Mouse (Mus musculus) activated CD4-positive, CD25-positive, alpha-beta regulatory T cell, adult 4 months (primary cell): ENCODE measurements around the gene Foxs1. TPM values are rescaled to one million over a fixed set of nuclear protein-coding genes. Genes with fewer than 3 reads are reported as not detected.

Experiments used
- ATAC-seq: one replicate; pipeline ENCODE4 v1.8.0; 2017
- polyA plus RNA-seq, 2 experiments: library from polyadenylated mRNA; unstranded; fragments of 100-300 nt; shearing (Covaris generic); gene quantifications; one replicate each; pipeline ENCODE4 v1.2.1; 2017

Foxs1 gene
- polyA plus RNA-seq, 2 experiments from 2014 or later, result not detected

DNA sequence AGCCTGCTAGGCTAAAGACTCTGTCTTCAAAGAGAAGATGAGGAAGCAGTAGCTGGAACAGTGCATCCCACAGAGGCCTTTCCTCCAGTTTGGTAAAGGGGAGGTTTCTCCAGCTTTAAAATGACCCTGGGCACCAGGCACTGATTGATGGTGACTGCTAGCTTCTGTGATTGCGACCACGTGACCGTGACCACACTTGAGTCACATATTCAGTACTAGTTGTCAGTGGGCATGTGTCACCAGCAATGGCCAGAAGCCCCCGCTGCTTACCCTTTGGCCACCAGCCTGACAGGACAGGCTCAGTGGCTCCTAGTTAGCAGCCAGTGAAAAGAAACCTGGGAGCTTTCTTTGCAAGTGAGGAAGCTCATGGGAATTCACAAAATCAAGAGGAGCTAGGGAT lies 29.4 kb downstream of the Foxs1 start:
- no peak for ATAC-seq

DNA sequence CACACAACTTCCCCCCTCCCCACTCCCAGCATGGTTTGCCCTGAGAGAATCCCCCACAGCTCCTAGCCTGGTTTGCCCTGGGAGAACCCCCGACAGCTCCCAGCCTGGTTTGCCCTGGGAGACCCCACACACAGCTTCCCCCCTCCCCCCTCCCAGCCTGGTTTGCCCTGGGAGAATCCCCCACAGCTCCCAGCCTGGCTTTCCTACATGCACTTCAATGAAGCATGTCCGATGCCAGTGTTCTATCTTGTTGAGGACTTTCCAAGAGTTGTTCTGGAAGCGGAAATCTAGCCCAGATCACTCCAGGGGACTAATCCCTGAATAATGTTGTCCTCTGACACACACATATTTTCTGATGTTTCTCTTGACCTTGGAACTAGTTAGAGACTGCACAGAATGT lies 30.4 kb downstream of the Foxs1 start:
- no peak for ATAC-seq

DNA sequence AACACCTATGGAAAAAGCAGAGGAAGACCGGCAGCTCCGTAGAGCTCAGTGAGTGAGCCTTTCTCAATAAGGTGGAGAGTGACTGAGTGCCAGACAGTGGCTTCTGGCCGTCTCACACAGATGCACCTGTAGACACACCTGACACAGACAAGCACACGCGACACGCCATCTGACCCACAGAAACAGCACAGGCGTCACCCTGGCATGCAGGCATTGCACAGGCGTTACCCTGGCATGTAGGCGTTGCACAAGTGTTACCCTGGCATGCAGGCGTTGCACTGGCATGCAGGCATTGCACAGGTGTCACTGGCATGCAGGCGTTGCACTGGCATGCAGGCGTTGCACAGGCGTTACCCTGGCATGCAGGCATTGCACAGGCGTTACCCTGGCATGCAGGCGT lies 31.7 kb downstream of the Foxs1 start:
- no peak for ATAC-seq

DNA sequence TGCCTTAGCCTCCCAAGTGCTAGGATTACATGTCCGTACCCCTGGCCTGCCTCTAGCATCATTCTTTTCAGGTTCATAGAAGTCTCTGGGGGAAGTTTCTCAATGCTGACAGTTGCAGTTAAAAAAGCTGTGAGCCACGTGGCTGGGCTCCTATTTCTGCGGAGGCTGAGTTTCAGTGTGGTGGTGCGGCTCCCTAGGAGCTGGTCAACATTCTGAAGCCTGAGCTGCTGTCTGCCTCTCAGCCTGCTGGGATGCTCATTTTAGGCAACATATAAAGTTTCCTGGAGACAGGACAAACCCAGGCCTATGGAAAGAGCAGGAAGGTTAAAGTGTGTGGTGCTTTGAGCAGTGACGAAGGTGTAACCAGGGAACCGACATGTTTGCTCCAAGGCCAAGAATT lies 34.0 kb downstream of the Foxs1 start:
- no peak for ATAC-seq

DNA sequence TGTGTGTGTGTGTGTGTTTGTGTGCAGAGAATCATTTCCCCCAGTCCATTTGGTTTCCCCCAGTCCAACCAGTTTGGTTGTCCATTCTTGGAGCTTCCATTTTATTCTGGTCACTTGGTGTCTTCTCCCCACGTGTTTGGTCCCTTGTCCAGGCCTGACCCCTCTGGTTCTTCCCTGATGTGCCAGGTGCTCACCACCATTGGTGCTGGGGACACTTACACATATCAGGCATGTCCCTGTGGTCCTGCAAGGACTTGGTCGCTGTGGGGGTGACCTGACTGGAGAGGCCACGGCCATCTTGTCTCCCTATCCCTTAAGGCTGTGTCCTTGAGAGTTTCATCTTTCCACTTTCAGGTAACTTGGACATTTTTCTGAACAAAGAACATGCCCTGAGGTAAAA lies 36.1 kb downstream of the Foxs1 start:
- ATAC-seq, result no peak

DNA sequence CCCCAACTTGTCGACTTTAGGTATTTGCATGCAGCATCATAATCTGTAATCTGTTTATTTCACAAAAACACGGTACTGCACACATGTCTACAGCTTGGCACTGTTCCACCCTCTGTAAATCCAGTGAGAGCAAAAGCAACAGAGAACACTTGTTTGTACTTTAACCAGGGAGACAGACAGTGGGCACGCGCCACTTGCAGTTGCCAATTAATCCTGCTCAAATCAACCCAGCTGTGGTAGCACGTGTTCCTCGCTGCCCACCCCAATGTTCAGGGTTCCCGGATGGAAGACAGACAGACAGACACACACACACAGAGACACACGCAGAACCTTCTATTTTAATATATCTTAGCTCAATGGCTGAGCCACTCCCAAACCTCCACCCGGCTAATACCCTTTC lies 37.2 kb downstream of the Foxs1 start:
- no peak for ATAC-seq

DNA sequence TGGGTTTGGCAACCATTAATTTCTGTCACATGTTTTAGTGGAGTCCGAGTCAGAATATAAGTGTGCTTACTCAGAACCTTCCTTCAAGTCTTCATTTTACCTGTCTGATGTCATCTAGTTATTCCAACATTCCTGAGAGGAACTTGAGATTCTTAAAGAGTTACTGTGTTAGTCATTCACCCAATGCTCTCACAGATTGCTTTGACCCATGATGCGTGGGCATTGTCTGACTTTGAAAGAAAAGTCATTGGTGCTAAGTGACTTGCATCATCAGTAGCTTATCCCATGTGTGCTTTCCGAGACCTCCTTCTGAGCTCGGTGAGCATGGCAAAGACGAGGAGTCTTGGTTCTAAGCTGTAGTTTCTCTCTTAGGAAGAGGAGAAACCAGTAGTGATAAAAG lies 44.2 kb downstream of the Foxs1 start:
- ATAC-seq, result no peak

DNA sequence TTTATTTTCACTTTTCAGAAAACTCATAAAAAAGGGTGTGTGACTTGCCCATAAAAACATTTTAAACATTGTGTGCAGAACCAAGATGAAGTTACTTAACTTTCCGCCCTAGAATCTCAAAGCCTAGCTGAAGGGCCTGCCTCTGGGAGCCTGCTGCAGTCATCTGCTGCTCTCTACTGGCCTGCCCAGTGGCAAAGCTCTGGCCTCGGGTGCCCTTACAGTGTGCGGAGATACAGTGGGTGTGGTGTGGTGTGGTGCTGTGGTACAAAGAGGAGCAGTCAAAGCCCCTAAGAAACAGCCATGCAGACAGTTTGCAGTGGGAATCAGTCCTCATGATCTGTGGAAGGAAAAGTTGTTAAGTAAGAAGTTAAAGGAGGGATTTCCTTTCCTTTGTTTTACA lies 45.8 kb downstream of the Foxs1 start:
- ATAC-seq, result no peak

DNA sequence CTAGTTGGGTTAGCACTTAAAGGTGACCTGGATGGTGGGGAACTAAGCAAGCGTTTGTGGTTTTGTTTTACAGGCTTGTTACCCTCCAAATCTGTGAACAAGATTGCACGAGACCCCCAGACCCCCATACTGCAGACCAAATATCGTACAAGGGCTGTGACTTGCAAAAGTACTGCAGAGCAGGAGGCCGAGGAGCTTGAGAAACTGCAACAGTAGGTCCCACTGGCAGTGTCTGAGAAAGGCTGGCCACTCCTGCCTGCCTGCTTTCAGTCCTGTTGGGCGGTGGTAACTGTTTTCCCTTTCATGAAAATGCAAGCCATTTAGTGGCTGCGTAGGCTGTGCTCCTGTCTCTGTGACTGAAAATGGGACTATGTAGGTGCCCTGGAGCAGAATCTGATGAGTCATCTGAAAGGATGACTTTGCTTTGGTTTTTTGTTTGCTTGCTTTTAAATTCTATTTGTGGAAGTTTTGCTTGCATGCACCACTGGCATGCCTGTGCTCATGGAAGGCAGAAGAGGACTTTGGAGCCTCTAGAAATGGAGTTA lies 48.8 kb downstream of the Foxs1 start:
- no peak for ATAC-seq

Other genes starting within 250 kb of the Foxs1 start
- 1 to 10 TPM; 2.1 to 2.5 TPM for gene Mcts2, start 246.2 kb downstream of the Foxs1 start, polyA plus RNA-seq
- gene Id1, start 197.0 kb downstream of the Foxs1 start, polyA plus RNA-seq, result under 1 TPM; 0.56 to 0.97 TPM
- gene Cox4i2, start 179.0 kb downstream of the Foxs1 start, polyA plus RNA-seq, result not detected
- gene Bcl2l1, start 101.5 kb downstream of the Foxs1 start, polyA plus RNA-seq, result 10 to 100 TPM; 52.4 to 59.9 TPM
- gene Tpx2, start 85.2 kb downstream of the Foxs1 start, polyA plus RNA-seq, result 10 to 100 TPM; 21.3 to 23.3 TPM
- gene Mylk2, start 21.9 kb downstream of the Foxs1 start, polyA plus RNA-seq, result not detected
- not detected for gene Dusp15, start 18.5 kb upstream of the Foxs1 start, polyA plus RNA-seq
- gene Ttll9, start 29.3 kb upstream of the Foxs1 start, polyA plus RNA-seq, result 1 to 10 TPM; 1.2 to 1.3 TPM
- 100 to 1,000 TPM; 159 to 185 TPM for gene Pdrg1, start 82.2 kb upstream of the Foxs1 start, polyA plus RNA-seq
- gene Xkr7, start 98.6 kb upstream of the Foxs1 start, polyA plus RNA-seq, result not detected
- gene Ccm2l, start 132.7 kb upstream of the Foxs1 start, polyA plus RNA-seq, result not detected
- gene Hck, start 175.3 kb upstream of the Foxs1 start, polyA plus RNA-seq, result under 1 TPM in 1 of 2 experiments, not detected in 1; 0.97 TPM
- gene Tm9sf4, start 228.1 kb upstream of the Foxs1 start, polyA plus RNA-seq, result 10 to 100 TPM; 24.1 to 41.4 TPM